Mouse (Mus musculus) bone marrow macrophage, adult 2 months (primary cell): Measurements from ENCODE around the gene Als2.

Experiments used
- CTCF ChIP-seq: IDR thresholded peaks from 2 replicates; pipeline ENCODE4 v1.5.1; 2012; ENCODE audit warnings: low read depth, mild to moderate bottlenecking, low read length, moderate library complexity
- POLR2A ChIP-seq: IDR thresholded peaks from 2 replicates; pipeline ENCODE4 v1.6.1; 2012; ENCODE audit warnings: mild to moderate bottlenecking, low read depth, low read length, borderline replicate concordance

GRCm38 (mm10) chr1:59157846-59158245, 79.2 kb downstream of the Als2 start:
- no peak for TF ChIP-seq CTCF
- no peak for TF ChIP-seq POLR2A
